Mouse (Mus musculus) testis, adult 2 months (tissue): ENCODE results near the gene Ltbp1.

ENCODE experiments used
- CTCF ChIP-seq: fragments of 200-500 bp; IDR thresholded peaks from 2 replicates; pipeline ENCODE4 v1.5.1; 2012; ENCODE audit warnings: low read depth, mild to moderate bottlenecking, inconsistent platforms, low read length, moderate library complexity; ENCODE audit not compliant: control insufficient read depth, insufficient read depth, insufficient replicate concordance
- POLR2A ChIP-seq: fragments of 200-500 bp; IDR thresholded peaks from 2 replicates; pipeline ENCODE4 v1.6.1; 2012; ENCODE audit warnings: low read depth, mild to moderate bottlenecking, inconsistent platforms, low read length, moderate library complexity; ENCODE audit not compliant: control insufficient read depth

- no peak for TF ChIP-seq POLR2A
- TF ChIP-seq CTCF: peak; percentile 57; the same call in 1 of the 2 replicates
These were observed 548 bp upstream of the Ltbp1 start for GRCm38 (mm10) chr17:75004820-75005219.
